Mouse (Mus musculus): ENCODE data around the gene Sugt1.

Gene Sugt1

DNA sequence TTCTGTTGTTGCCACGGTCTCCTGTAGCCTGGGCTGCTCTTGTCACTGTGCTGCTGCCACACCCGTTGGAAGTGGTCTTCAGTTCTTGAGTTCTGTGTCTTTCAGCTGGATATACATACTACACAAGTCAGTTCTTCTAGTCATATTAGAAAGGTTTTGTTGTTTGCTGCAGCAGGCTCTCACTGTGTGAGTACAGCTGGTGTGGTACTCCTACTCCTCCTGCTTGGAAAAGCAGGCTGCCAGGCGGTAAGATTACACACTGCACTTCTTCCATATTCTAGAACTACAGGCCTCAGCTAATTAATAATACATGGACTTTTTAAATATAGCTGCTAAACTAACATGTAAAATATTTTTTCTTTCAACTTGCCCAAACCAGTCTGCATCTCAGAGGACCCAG lies 19.4 kb downstream of the Sugt1 start:
- DNase-seq (ENCODE audit: low spot score in 2 of 2) = no peak

DNA sequence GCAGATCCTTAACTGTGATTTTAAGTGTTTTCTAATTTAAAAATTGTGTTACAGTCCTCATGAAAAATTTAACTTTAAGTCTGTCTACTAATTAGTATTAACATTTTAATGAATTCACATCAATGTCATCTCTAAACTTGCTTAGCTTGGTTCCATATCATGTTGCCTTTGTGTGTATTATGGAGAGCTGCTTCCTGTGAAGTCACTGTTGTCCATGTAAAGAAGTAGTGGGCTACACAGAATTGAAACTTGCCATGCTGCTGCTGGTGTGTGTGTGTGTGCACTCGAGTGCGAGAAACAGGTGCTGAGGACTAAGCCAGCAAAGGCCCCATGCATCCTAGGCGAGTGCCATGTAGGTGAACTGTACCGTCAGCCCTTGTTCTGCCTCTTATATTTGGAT lies 19.9 kb downstream of the Sugt1 start:
- DNase-seq (ENCODE audit: low spot score in 2 of 2) = no peak

DNA sequence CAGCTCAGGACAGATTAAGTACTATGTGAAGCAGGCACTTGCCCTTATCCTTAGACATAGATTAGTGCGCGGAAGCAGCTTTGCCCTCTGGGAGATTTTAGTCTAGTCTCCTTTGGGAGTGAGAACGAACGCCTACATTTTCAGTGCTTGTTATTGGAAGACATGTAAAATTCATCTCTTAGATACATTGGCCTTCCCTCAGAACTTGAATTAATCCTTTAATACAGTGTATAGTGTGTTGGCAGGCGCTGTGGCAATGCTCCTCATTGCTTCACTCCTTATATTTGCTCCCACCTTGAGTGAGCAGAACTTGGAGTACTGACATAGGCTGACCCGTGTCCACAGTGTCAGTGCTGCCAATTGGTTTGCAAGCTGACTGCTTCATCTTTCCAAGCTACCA lies 20.8 kb downstream of the Sugt1 start:
- no peak for DNase-seq (ENCODE audit: low spot score in 2 of 2)

DNA sequence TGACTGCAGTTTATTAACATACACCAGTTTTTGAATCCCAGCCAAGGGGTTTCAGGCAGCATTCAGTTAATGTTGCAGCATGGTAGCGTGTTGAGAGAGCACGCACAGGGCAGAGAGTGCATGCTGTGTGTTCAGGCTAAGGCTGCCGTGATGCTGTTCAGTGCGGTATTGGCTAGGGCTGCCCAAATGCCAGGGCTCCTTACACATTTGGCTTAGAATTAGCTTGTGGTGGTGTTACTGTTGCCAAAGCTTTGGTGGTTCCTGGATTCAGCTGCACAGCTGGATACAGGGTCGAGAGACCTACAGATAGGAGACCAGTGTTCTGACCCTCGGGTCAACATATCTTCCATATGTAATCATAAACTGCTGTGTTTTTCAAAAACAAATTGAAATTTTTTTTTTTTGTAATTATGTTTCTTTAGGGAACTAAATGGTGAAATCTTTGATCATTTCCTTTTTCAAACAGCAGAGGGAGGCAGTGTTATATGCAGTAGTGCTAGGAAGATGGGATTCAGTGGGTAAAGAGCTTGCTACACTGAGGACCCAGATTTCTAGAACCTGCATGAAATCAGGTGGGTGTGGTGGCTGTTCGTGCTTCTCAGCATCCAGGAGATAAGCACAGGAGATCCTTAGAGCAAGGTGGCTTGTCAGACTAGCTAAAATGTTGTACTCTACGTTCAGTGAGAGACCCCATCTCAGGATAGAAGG lies 29.8 kb downstream of the Sugt1 start:
- DNase-seq (ENCODE audit: low spot score in 2 of 2) = no peak

DNA sequence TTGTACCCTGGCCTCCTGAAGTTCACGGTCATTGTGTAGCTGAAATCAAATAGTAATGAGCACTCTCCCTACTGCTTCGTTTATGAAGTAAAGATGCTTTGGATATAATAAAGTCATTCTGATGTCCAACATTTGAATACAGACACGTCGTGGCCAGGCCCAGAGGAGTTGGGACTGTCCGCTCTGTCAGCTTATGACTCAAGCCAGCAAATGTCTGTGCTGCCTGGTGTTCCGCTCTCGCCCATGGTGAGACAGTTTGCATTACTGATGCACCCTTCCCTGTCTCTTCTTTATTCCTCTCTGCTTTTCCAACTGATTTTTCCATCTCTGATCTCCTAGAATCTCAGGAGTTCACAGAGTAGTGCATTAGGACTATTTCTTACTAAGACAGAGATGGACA lies 32.3 kb downstream of the Sugt1 start:
- no peak for DNase-seq (ENCODE audit: low spot score in 2 of 2)

DNA sequence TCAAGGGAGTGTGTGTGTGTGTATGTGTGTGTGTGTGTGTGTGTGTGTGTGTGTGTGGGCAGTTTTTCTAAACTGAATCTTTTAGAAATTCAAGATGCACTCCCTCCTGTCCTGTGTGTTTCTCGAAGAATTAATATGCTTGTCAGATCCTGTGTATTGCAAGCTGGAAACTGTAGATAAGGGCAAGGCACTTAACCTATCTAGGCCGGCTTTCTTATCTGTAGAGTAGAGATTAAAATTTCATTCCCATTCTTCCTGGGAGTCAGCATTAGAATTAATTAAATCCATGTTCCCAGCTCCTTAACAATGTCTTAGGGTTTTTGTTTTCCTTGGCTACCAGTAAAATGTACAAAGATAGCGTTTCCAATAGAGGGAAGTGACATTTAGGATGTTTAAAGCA lies 33.7 kb downstream of the Sugt1 start:
- DNase-seq (ENCODE audit: low spot score in 2 of 2) = no peak

DNA sequence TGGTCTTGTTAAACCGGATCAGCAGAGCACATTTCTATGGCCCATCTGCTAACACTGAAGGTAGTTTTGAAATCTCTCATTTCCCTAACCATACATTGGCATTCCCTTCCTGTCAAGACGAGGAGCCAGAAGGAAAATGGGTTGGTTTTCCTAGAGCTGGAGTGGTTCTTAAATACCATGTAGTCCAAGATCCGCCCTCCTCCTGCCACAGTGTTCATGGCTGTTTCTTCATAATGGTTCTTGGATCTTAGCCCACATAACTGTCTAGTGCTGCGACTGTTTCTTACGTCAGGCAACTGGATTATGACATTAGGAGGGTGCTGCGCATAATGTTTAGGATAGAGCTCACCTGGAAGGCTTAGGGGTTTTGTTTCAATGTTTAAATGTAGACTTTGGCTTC lies 44.8 kb downstream of the Sugt1 start:
- no peak for DNase-seq (ENCODE audit: low spot score in 2 of 2)

DNA sequence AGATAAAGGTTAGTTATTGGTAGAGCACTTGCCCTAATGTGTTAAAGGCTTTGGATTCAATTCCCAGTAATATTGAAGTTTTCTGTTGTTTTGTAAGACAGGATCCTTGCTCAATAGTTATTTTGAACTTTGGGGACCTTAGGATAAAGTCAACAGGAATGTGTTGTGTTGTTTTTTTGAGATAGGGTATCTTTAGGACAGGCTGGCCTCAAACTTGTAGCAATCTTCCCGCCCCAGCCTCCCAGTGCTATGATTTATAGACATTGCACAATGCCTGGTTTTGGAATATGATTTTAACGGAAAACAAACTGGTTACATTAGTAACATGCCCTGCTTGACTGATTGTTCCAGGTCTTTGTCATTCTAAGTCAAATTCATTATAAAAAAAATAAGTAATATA lies 45.7 kb downstream of the Sugt1 start:
- no peak for DNase-seq (ENCODE audit: low spot score in 2 of 2)

DNA sequence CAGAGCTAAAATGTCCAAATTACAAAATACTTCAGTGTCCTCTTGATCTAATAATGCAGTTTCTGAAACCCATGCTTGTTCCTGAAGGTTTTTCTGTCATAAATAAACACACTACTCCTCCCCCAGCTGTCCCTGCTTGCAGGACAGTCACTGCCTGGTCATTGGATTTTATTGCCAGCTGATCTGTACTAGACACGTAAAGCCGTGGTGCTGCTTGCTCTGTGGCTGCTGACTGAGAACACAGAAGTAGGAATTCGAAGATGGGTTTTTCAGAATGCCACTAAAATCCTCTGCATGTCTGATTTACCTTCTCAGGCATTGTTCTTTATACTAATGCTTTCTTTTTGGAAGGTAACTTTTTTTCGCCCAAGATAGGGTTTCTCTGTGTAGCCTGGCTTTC lies 49.3 kb downstream of the Sugt1 start:
- no peak for DNase-seq (ENCODE audit: low spot score in 2 of 2)

DNA sequence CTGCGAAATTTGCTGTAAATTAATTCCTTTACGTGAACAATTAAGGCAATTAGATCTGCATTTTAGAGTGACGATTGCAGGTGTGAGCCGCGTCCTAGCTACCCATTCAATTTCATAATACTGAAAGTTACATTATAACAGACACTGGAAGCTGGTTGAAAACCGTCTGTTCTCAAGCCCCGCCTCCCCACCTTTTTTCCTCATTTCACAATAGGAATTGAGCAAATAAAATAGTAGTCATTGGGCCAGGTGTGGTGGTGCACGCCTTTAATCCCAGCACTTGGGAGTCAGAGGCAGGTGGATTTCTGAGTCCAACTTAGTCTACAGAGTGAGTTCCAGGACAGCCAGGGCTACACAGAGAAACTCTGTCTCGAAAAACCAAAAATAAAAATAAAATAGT lies 54.6 kb downstream of the Sugt1 start:
- DNase-seq (ENCODE audit: low spot score in 2 of 2) = no peak

DNA sequence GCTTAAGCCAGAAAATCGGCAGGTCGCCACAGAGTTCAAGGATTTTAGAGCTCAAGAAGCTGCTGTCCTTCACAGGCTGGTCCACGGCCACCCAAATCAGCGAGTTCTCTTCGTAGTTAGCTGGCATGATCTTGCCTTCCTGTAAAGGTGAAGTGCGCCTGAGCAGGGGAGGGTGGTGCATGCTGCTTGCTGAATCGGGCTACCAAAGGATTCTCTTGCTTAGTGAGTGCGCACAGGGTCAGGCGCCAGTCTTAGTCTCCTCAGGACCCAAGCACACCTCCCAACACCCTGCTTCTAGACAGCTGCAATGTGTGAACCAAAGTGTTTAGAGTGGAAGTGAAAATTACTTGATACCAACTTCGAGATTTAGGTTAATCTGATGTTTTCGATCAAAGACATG lies 57.9 kb downstream of the Sugt1 start:
- no peak for DNase-seq (ENCODE audit: low spot score in 2 of 2)

DNA sequence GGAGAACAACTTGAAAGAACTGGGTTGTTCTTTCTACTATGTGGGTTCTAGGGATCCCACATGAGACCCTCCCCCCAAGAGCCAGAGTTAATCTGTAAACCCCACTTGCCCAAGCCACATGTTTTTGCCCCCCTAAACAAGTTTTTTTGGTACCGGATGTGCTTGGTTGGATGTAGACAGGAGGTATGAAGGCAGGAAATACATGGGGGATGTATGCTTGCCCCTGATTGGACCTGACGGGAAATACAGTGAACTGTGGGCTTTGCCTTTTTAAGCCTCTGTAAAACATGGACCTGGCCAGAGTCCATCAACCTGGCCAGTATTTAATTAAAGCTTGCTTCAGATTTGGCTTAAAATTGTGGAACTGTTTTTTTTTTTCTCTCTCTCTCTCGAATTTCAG lies 62.2 kb downstream of the Sugt1 start:
- DNase-seq (ENCODE audit: low spot score in 2 of 2) = no peak

DNA sequence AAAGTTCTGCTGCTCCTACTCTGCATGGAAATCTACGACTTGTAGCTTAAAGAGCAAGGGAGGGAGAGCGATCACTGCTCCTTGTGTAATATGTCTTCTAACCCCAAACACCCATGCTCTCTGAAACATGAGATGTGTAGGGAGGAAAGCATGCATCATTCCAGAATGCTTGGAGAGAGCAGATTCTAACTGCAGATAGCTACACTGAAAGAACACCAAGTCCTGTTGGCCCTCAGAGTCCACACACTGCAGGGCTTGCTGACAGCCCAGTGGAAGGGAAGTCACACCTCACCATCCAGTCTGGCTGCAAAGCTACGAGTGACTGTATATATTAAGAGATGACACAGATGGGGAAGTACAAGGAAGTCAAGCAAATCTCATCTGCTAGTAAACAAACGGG lies 65.2 kb downstream of the Sugt1 start:
- no peak for DNase-seq (ENCODE audit: low spot score in 2 of 2)

DNA sequence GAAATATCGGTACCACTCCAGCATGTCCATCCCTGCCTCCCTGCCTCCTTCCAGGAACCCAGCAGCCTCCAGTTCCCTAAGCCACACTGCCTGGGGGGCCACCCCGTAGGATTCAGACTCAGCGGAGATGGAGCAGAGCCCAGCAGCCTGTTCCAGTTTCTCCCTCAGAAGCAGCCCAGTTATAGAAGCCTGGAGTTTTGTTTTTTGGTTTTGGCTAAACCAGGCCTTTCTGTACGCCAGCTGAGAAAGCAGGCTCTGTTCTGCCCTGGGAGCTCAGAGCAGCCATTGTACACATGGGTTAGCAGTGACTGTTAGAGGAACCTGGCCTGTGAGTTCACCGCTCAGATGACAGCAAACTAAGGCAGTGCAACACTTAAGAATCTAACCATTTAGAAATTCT lies 70.8 kb downstream of the Sugt1 start:
- DNase-seq (ENCODE audit: low spot score in 2 of 2) = peak in 1 of 2 experiments; percentile 9

DNA sequence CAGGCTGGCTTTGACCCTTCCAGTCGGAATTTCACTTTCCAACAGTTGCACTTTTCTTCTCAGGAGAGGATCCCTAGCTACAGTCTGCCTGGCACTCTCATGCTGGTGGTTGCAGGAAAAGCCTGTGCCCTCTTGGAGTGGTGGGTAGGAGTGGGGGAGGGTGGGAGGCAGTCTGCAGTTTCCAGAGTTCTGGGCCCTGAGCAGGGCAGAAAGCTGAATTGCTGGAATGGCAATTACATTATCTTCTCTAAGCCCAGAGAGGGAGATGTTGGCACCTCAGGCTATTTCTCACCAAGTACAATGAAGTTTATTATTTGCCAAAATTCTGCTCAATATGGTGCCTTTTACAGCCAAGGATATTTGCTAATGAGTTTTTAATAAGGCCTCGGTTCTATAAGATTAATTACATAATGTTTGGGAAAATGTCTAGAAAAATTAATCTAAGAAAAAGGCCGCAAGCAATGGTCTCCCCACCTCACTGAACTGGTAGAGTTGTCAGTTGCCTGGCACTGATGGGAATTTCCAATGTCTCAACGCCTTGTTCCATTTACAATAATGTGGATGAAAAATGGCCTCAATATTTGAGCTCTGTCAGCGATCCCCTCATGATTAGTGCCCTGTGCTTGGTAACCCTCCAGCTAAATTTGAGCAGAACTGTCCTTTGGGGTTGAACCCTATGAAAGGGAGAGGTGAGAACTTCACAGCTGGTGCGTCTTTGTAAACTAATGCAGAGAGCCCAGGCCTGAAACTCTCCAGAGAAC lies 71.4 kb downstream of the Sugt1 start:
- no peak for DNase-seq (ENCODE audit: low spot score in 2 of 2)

DNA sequence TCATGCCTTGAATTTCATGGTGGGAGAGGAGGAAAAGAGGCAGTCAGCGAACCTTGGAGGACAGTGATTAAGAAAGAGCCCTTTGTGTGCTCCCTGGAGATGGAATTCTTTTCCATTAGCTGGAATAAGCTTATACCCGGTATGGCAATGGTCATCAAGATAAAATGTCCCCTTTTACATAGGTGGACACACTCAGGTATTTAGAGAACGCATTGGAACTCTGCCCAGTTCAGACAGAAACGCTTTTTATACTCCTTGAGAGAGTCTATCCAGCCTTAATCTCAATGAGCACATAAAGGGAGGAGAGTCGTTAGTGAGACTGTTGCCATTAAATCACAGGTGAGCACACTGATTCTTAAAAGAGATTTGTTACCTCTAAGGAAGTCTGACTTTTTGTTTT lies 73.0 kb downstream of the Sugt1 start:
- DNase-seq (ENCODE audit: low spot score in 2 of 2) = no peak

DNA sequence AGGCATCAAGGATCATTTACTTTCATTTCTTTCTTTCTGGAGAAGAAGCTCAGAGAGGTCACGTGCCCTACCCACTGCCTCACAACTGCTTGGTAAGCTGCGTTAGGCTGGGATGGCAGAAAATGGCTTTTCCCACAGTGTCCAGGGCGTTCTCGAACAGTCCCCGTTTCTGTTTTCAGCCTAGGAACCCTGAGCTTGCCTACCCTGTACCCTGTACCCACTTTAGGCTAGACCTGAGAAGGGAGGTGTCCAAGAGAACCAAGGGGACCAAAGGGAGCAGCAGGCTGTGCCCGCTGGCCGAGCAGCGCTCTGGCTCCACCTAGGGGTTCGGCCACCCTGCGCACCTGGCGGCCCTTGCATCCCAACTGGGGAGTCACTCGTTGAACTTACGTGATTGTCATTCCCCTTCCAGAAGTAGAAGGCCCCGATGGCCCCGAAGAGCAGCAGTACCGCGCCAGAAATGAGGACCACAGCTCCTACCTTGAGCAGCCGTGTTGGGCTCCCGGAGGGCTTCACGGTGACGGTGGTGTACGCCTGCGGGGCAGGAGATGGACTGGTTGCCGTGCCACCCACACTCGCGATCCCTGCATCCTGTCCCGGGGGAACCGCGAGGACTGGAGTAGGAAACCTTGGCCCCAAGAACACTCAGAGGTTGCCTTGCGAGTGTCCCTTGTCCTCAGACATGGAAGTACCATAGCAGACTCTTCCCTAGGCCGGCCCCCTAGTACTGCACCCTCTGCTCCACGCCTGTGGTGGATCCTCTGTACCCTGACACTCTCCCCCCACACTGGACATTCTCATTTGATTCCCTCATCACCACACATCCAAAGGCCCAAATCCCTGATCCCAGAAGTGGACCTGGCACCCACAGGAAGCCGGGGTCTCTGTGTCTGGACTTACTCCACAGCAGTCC lies 73.8 kb downstream of the Sugt1 start:
- DNase-seq (ENCODE audit: low spot score in 2 of 2) = peak; percentile 32 to 58

DNA sequence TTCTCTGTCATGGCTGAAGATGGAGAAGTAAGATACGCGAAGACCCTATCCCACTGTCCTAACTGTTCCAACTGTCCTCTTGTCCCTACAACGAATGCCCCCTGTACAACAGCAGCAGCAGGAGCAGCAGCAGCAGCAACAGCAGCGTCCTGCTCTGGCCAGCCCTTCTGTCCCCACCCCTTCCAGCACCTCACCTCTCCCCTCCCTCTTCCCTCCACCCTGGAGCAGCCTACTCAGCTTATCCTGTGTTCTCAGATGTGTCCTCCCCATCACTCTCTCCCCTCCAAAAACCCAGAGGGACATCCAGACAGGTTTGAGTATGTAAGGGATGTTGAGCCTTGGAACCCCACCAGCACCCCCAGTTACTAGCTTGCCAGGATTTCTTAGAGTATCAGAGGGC lies 74.5 kb downstream of the Sugt1 start, which contains the start of gene Cnmd:
Gene Cnmd, minus strand, starts transcription at position 170 of the 400 bp plus-strand sequence.
- no peak for DNase-seq (ENCODE audit: low spot score in 2 of 2)

DNA sequence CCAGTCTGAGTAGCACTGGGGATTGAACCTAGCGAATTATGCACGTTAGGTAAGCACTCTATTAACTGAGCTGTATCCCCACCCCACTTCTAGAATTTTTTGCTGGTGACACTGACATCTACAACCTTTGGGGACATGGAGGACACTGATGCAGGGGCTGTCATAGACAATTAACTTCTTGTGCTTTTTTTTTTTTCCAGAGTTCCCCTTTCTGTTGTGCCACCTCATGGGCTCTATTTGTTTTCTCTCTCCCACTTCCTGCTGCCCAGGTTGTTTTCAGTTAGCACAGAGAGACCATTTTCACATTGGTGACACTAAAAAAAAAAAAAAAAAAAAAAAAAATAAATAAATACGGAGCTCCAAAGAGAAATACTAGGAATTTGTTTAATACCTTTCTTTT lies 83.5 kb downstream of the Sugt1 start:
- DNase-seq (ENCODE audit: low spot score in 2 of 2) = no peak

DNA sequence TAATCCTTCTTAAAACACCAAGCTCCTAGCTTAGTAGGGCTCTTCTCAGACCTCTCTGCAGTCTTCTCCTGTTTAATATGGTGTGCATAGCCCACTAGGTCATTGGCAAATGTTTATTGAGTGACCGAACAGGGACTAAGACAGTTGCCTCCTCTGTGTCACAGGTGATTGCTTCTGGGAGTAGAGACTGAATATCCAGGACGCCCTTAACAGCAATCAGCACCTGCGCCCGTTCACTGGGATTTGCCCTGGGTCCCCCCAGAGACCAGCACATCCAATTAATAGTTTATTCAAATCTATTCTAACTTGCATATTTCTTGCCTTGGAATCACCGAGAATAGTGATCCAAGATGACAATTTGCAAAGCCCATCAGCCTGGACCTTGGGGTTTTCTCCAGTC lies 85.1 kb downstream of the Sugt1 start:
- DNase-seq (ENCODE audit: low spot score in 2 of 2) = no peak

DNA sequence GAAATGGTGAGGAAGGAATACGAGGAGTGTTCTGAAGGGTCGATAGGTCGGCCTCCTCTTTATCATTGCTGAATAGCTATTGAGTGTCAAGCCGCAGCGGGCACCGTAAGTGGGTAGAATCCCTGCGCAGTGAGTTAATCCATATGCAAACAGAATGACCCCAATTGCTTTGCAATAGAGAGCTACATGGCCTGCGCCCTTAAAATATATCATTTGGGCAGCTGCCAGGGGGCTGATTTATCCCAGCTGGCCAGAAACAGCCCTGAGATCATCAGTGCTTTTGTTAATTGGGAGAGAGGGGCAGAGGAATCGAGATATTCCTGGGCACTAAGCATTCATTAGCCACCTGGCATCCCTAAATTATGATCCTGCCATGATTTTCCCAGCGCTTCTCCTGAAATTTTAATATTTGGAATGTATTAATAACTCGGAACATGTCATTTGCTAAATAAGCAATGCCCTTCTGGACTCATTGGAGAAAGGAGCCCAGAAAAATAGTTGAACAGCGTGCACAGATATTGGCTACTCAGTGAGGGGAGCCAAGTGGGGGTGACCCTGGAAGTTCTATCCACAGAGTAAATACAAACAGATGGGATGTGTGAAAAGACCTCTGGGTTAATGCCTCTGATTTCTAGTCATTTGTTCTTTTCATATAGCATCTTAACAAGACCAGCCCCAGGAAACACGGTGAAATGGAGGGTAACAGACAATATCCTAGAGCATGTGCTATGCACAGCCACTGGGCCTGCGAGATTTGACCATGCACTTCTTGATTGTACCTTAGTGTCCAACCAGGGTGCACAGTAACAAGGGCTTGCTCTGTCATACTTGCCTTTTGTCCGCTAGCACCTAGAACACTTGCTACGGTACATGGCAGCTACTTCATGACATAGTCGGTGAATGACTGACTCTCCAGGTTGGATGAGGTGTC lies 85.9 kb downstream of the Sugt1 start:
- peak in 1 of 2 experiments; percentile 10 for DNase-seq (ENCODE audit: low spot score in 2 of 2)

All from cerebellum, postnatal 4 days (tissue).